ENCODE assay signal across 18 mouse cellular contexts in genomic region chr7:24343701-24344272, GRCm38 (mm10). TPM values are rescaled to one million over a fixed set of nuclear protein-coding genes. Genes with fewer than 3 reads are reported as not detected.
"Had no signal": no experiment of that assay in that cellular context is flagged by ENCODE, and none has a peak within 500 bp of the region (broad histone marks: within the 10 kb centered on the region; RNA-seq: fewer than 3 reads in every experiment).

No protein-coding gene starts in this region.

- H3K4me3 ChIP-seq: kidney, embryonic 15.5 days; limb, embryonic 10.5 days; liver, embryonic 15.5 days; midbrain, embryonic 13.5 days had no signal

- H3K27ac ChIP-seq: kidney, embryonic 15.5 days; limb, embryonic 10.5 days; liver, embryonic 15.5 days; midbrain, embryonic 13.5 days had no signal

- H3K4me1 ChIP-seq: kidney, embryonic 15.5 days; limb, embryonic 10.5 days; liver, embryonic 15.5 days; midbrain, embryonic 13.5 days had no signal

- DNase-seq: kidney, adult 2 months; kidney, postnatal 25 days; layer of hippocampus, adult 9-11 months; lung, adult 2 months; lung, postnatal 36 days; thymus, adult 18-20 months; thymus, postnatal 14 days had no signal

RNA-seq across cellular contexts. Expression of gene Lypd5, which starts 5.2 kb away (rescaled TPM):
- total RNA-seq: megakaryocyte progenitor cell, adult 5-6 weeks; monocyte, adult 5-6 weeks had no signal
- polyA plus RNA-seq: intestine, embryonic 16.5 days; kidney, adult 2 months; kidney, embryonic 15.5 days; limb, embryonic 10.5 days; liver, embryonic 11.5 days; liver, embryonic 15.5 days; lung, postnatal 0 days; midbrain, embryonic 13.5 days; neural tube, embryonic 14.5 days; urinary bladder, adult 2 months had no signal

RNA-seq across cellular contexts. Expression of gene Tescl, which starts 10.1 kb away (rescaled TPM):
- total RNA-seq: megakaryocyte progenitor cell, adult 5-6 weeks had no signal
- polyA plus RNA-seq: intestine, embryonic 16.5 days; limb, embryonic 10.5 days; liver, embryonic 11.5 days; liver, embryonic 15.5 days; midbrain, embryonic 13.5 days had no signal
